Mouse (Mus musculus) neural tube, embryonic 13.5 days (tissue): Measurements from ENCODE around the gene Tbata. TPM values are rescaled to one million over a fixed set of nuclear protein-coding genes. Genes with fewer than 3 reads are reported as not detected.

Source experiments
- ATAC-seq: fragments of 200-750 bp; cut with Nextera tagmentation; 2 replicates; pipeline ENCODE4 v1.8.0; 2017; ENCODE audit warnings: low read depth, mild to moderate bottlenecking, moderate TSS enrichment, moderate library complexity
- H3K27ac ChIP-seq: fragments of 300-500 bp; sonication (generic); replicated peaks from 2 replicates; pipeline ENCODE4 v1.5.1; 2015; ENCODE audit warnings: moderate library complexity, mild to moderate bottlenecking, inconsistent platforms
- H3K27me3 ChIP-seq: fragments of 300-500 bp; sonication (generic); 2 replicates; pipeline ENCODE4 v1.6.1; 2015; ENCODE audit warnings: mild to moderate bottlenecking, inconsistent platforms
- H3K36me3 ChIP-seq: fragments of 300-500 bp; sonication (generic); 2 replicates; pipeline ENCODE4 v1.6.1; 2015; ENCODE audit warnings: mild to moderate bottlenecking, inconsistent platforms
- H3K4me1 ChIP-seq: fragments of 300-500 bp; sonication (generic); replicated peaks from 2 replicates; pipeline ENCODE4 v1.6.1; 2015; ENCODE audit warnings: inconsistent platforms
- H3K4me2 ChIP-seq: fragments of 300-500 bp; sonication (generic); 2 replicates; pipeline ENCODE4 v1.6.1; 2015; ENCODE audit warnings: inconsistent platforms, mild to moderate bottlenecking, moderate library complexity
- H3K4me3 ChIP-seq: fragments of 300-500 bp; sonication (generic); 2 replicates; pipeline ENCODE4 v1.5.1; 2015; ENCODE audit warnings: mild to moderate bottlenecking, inconsistent platforms
- H3K9ac ChIP-seq: fragments of 300-500 bp; sonication (generic); 2 replicates; pipeline ENCODE4 v1.6.1; 2015; ENCODE audit warnings: moderate library complexity, mild to moderate bottlenecking, inconsistent platforms
- H3K9me3 ChIP-seq: fragments of 300-500 bp; sonication (generic); 2 replicates; pipeline ENCODE4 v1.6.1; 2016; ENCODE audit warnings: inconsistent platforms
- WGBS: fragments of 180-500 bp; shearing (Covaris S2); methylation state at CpG from one replicate; pipeline ENCODE4 v1.1.7; 2015; 5-methylcytosine and 5-hydroxymethylcytosine counted together
- polyA plus RNA-seq: library from polyadenylated mRNA; unstranded; fragments of >200 nt; fragmentation: Nextera tagmentation; extraction: Ambion mirVana; gene quantifications from 2 replicates; pipeline ENCODE4 v1.2.1, GENCODE M21; 2015

The Tbata gene
- polyA plus RNA-seq, 1 experiment from 2014 or later = 0.14 TPM

GRCm38 (mm10) chr10:61199566-61200213 is 27.9 kb downstream of the Tbata start:
- Histone ChIP-seq H3K9me3 (no peaks in the 10 kb centered on the region), H3K36me3 (no peaks in the 10 kb centered on the region), H3K27ac (no peak overlapping the region), H3K9ac (no peak overlapping the region), H3K4me3 (no peak overlapping the region), H3K4me2 (no peak overlapping the region), H3K27me3 (no peaks in the 10 kb centered on the region), H3K4me1 (no peaks in the 10 kb centered on the region)
- ATAC-seq = 0 out of 2 replicates have a peak, but pooled peaks have one; percentile 30
- whole genome bisulfite sequencing = 31% methylated on average over 11 of the region's 11 CpGs

DNA sequence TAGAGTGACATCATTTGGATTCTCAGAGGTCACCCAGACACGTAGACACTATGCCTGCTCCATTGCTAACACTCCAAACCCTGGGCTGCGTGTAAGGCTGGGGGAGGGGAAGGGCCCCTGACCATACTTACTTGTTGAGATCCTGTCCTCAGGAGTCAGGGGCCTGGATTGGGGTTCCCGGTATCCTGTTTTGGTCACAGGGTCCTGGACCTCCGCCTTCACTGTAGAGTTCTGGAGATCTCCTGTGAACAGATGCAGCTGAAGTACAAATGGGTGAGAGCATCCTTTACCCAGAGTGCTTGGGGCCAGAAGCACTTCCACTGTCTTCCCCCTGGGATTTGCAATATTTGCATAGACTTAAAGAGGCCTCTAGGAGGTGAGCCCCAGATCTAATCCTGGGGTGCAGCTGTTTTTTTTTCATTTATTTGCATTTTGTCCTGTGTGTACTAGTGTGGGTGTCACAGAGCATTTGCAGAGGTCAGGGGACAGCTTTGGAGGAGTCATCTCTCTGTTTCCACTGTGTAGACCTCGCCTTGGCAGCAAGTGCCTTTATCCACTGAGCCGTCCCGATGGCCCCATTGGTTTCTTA is 28.6 kb downstream of the Tbata start:
- Histone ChIP-seq H3K27me3 (no peaks in the 10 kb centered on the region), H3K9ac (no peak overlapping the region), H3K4me3 (no peak overlapping the region), H3K27ac (no peak overlapping the region), H3K4me1 (no peaks in the 10 kb centered on the region), H3K4me2 (no peak overlapping the region), H3K9me3 (no peaks in the 10 kb centered on the region), H3K36me3 (no peaks in the 10 kb centered on the region)
- 77% methylated on average over 7 of the region's 7 CpGs for WGBS
- ATAC-seq = no peak

GRCm38 (mm10) chr10:61200998-61201397 is 29.2 kb downstream of the Tbata start:
- WGBS = 54% methylated on average over 9 of the region's 9 CpGs
- Histone ChIP-seq H3K27me3 (no peaks in the 10 kb centered on the region), H3K9me3 (no peaks in the 10 kb centered on the region), H3K4me2 (no peak overlapping the region), H3K27ac (no peak overlapping the region), H3K4me1 (no peaks in the 10 kb centered on the region), H3K9ac (no peak overlapping the region), H3K36me3 (no peaks in the 10 kb centered on the region), H3K4me3 (no peak overlapping the region)
- ATAC-seq = no peak

- no peak overlapping the region for H3K4me2 ChIP-seq
- WGBS = 83% methylated on average over 12 of the region's 12 CpGs
Observed at GRCm38 (mm10) chr10:61201596-61202318, 30.0 kb downstream of the Tbata start.

GRCm38 (mm10) chr10:61203930-61204329 is 32.2 kb downstream of the Tbata start:
- no peak overlapping the region for H3K9ac ChIP-seq
- H3K36me3 ChIP-seq = no peaks in the 10 kb centered on the region
- WGBS = 69% methylated on average over 3 of the region's 3 CpGs
- H3K4me3 ChIP-seq = no peak overlapping the region
- H3K27ac ChIP-seq = no peak overlapping the region
- H3K27me3 ChIP-seq = no peaks in the 10 kb centered on the region
- no peak overlapping the region for H3K4me2 ChIP-seq
- H3K9me3 ChIP-seq = no peaks in the 10 kb centered on the region
- no peak for ATAC-seq
- H3K4me1 ChIP-seq = no peaks in the 10 kb centered on the region

More at GRCm38 (mm10) chr10:61201596-61202318, 30.0 kb downstream of the Tbata start:
- Histone ChIP-seq H3K27ac (no peak overlapping the region), H3K4me1 (no peaks in the 10 kb centered on the region), H3K27me3 (no peaks in the 10 kb centered on the region), H3K36me3 (no peaks in the 10 kb centered on the region), H3K4me3 (no peak overlapping the region), H3K9ac (no peak overlapping the region), H3K9me3 (no peaks in the 10 kb centered on the region)
- no peak for ATAC-seq

- no peak overlapping the region for H3K4me3 ChIP-seq
- H3K27ac ChIP-seq = no peak overlapping the region
- no peaks in the 10 kb centered on the region for H3K9me3 ChIP-seq
- no peak overlapping the region for H3K4me2 ChIP-seq
- H3K4me1 ChIP-seq = no peaks in the 10 kb centered on the region
- H3K9ac ChIP-seq = no peak overlapping the region
- peaks cover 8% of the 10 kb centered on the region for H3K27me3 ChIP-seq
- no peaks in the 10 kb centered on the region for H3K36me3 ChIP-seq
- ATAC-seq = no peak
- 87% methylated on average over 9 of the region's 9 CpGs for WGBS
Observed at GRCm38 (mm10) chr10:61208114-61208684, 36.4 kb downstream of the Tbata start.

DNA sequence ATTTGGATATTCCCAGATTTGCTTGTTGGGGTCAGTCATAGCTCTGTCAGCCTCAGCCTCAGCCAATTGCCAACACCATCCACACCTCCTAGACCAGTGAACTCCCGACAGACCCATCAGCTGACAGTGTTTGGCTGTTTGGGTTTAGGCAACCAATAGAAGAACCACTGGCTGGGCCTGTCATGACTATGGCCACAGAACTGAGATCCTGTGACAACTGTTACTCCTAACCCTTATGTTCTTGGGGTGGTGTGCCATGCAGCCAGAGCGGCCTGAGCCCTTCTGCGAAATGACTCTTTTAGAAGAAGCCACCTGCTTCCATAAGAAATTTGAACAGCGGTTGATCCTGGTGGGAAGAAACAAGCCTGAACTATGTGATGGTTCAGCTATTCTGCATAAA is 39.4 kb downstream of the Tbata start:
- Histone ChIP-seq H3K27ac (no peak overlapping the region), H3K9ac (no peak overlapping the region), H3K9me3 (no peaks in the 10 kb centered on the region), H3K27me3 (peaks cover 8% of the 10 kb centered on the region), H3K4me3 (no peak overlapping the region), H3K36me3 (no peaks in the 10 kb centered on the region), H3K4me1 (no peaks in the 10 kb centered on the region), H3K4me2 (no peak overlapping the region)
- no peak for ATAC-seq
- WGBS = 83% methylated on average over 4 of the region's 4 CpGs

GRCm38 (mm10) chr10:61211743-61212142 is 40.0 kb downstream of the Tbata start:
- Histone ChIP-seq H3K9ac (no peak overlapping the region), H3K36me3 (no peaks in the 10 kb centered on the region), H3K4me2 (no peak overlapping the region), H3K4me1 (no peaks in the 10 kb centered on the region), H3K9me3 (no peaks in the 10 kb centered on the region), H3K4me3 (no peak overlapping the region), H3K27me3 (peaks cover 8% of the 10 kb centered on the region), H3K27ac (no peak overlapping the region)
- ATAC-seq = no peak
- 9% methylated on average over 13 of the region's 13 CpGs for WGBS

DNA sequence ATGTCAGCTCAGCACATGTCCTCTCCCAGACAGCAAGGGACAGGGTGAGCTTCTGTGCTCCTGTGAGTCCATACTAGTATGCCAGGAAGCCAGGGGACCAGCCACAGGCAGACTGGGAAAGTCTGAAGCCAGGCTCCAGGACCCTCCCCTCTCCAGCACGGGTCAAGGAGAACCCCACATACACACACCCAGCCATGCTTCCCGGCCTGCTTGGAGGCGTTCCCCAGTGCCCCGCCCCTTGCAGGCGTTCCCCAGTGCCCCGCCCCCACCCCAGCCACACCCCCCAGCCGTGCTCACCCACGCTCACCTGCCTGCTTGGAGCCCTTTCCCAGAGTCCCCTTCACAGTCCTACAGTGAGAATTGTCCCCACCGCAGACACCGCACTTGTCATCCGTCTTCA is 41.1 kb downstream of the Tbata start:
- WGBS = 11% methylated on average over 11 of the region's 11 CpGs
- Histone ChIP-seq H3K9me3 (no peaks in the 10 kb centered on the region), H3K27ac (no peak overlapping the region), H3K36me3 (no peaks in the 10 kb centered on the region), H3K9ac (no peak overlapping the region), H3K4me3 (no peak overlapping the region), H3K4me1 (no peaks in the 10 kb centered on the region), H3K4me2 (no peak overlapping the region), H3K27me3 (peaks cover 8% of the 10 kb centered on the region)
- peak; percentile 43; the same call in 1 of the 2 replicates for ATAC-seq

- H3K27me3 ChIP-seq = peaks cover 8% of the 10 kb centered on the region
Observed at GRCm38 (mm10) chr10:61215658-61216057, 43.9 kb downstream of the Tbata start.

DNA sequence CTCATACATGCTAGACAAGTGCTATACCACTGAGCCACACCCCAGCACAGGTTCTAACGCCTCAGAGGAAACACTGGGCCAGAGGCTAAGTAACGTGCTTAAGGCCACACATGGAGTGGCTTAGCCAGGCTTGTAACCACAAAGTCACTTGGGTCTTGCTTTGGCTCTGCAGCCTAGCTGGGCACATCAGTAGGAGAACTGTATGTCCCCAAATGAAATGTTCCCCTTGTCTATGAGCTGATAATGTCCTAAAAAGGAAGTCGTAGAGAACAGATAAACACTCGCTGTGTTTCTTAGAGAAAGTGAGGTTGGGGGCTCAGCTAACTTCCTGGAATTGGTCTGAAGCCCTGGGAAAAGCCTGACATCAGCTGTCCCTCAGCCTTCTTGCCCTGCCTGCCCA is 44.4 kb downstream of the Tbata start:
- Histone ChIP-seq H3K4me3 (no peak overlapping the region), H3K27ac (no peak overlapping the region), H3K27me3 (peaks cover 8% of the 10 kb centered on the region), H3K4me1 (no peaks in the 10 kb centered on the region), H3K9ac (no peak overlapping the region), H3K9me3 (peaks cover 5% of the 10 kb centered on the region; the same call in 1 of the 2 replicates), H3K36me3 (no peaks in the 10 kb centered on the region), H3K4me2 (no peak overlapping the region)
- no peak for ATAC-seq
- WGBS = 92% methylated on average over 4 of the region's 4 CpGs

More at GRCm38 (mm10) chr10:61215658-61216057, 43.9 kb downstream of the Tbata start:
- H3K9me3 ChIP-seq = peaks cover 5% of the 10 kb centered on the region; the same call in 1 of the 2 replicates
- no peak overlapping the region for H3K27ac ChIP-seq
- no peak for ATAC-seq
- H3K4me1 ChIP-seq = no peaks in the 10 kb centered on the region
- no peaks in the 10 kb centered on the region for H3K36me3 ChIP-seq
- H3K4me3 ChIP-seq = no peak overlapping the region
- no peak overlapping the region for H3K4me2 ChIP-seq
- 96% methylated on average over 6 of the region's 6 CpGs for WGBS
- no peak overlapping the region for H3K9ac ChIP-seq

DNA sequence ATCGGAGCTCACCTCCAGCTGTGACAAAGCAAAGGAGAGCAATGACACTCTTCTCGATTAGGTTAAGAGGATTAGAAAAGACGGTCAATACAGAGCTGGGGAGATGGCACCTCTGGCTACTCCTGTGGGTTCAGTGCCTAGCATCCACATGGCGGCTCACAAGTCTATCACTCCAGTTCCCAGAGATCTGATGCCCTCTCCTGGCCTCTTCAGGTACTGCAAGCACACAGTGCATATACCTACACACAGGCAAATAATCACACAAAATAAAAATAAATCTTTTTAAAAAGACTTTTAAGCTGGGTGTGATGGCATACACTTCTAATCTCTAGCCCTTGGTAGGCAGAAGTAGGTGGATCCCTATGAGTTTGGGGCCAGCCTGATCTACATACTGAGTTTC is 47.6 kb downstream of the Tbata start:
- H3K4me1 ChIP-seq = no peaks in the 10 kb centered on the region
- H3K27ac ChIP-seq = no peak overlapping the region
- no peaks in the 10 kb centered on the region for H3K36me3 ChIP-seq
- no peak overlapping the region for H3K9ac ChIP-seq
- WGBS = 91% methylated on average over 4 of the region's 4 CpGs
- ATAC-seq = no peak
- H3K9me3 ChIP-seq = peaks cover 5% of the 10 kb centered on the region; the same call in 1 of the 2 replicates
- no peak overlapping the region for H3K4me2 ChIP-seq
- no peak overlapping the region for H3K4me3 ChIP-seq
- no peaks in the 10 kb centered on the region for H3K27me3 ChIP-seq
